Mouse (Mus musculus): ENCODE data around the gene Ctse. TPM values are rescaled to one million over a fixed set of nuclear protein-coding genes. Genes with fewer than 3 reads are reported as not detected.

Ctse gene
- polyA plus RNA-seq, 1 experiment from 2014 or later, result 0.87 TPM

- WGBS, result 82% methylated on average over 2 of the region's 2 CpGs
- Histone ChIP-seq H3K4me2 (ENCODE audit: low read depth, low read length) (no peak overlapping the region), H3K4me3 (ENCODE audit: low read length) (no peak overlapping the region), H3K36me3 (ENCODE audit: control insufficient read depth, insufficient read depth) (no peaks in the 10 kb centered on the region), H3K9me3 (replicated peaks; ENCODE audit: control insufficient read depth, low read length) (no peaks in the 10 kb centered on the region), H3K9ac (ENCODE audit: low read length) (no peak overlapping the region), H3K27ac (ENCODE audit: low read length) (no peak overlapping the region), H3K27me3 (ENCODE audit: control insufficient read depth, insufficient read depth, low read length) (no peaks in the 10 kb centered on the region), H3K4me1 (ENCODE audit: control insufficient read depth, insufficient read depth, low read length) (peaks cover 6% of the 10 kb centered on the region)
- ATAC-seq (replicated peaks; ENCODE audit: extremely low read depth, insufficient read depth, low FRiP score), result no peak
Measured at GRCm38 (mm10) chr1:131660266-131660665, 22.2 kb downstream of the Ctse start.

GRCm38 (mm10) chr1:131660716-131661472 is 22.8 kb downstream of the Ctse start:
- peaks cover 6% of the 10 kb centered on the region for H3K4me1 ChIP-seq (ENCODE audit: control insufficient read depth, insufficient read depth, low read length)
- no peak overlapping the region for H3K27ac ChIP-seq (ENCODE audit: low read length)
- H3K27me3 ChIP-seq (ENCODE audit: control insufficient read depth, insufficient read depth, low read length), result no peaks in the 10 kb centered on the region
- ATAC-seq (replicated peaks; ENCODE audit: extremely low read depth, insufficient read depth, low FRiP score), result no peak
- H3K36me3 ChIP-seq (ENCODE audit: control insufficient read depth, insufficient read depth), result no peaks in the 10 kb centered on the region
- no peaks in the 10 kb centered on the region for H3K9me3 ChIP-seq (replicated peaks; ENCODE audit: control insufficient read depth, low read length)
- WGBS, result 76% methylated on average over 7 of the region's 7 CpGs
- H3K9ac ChIP-seq (ENCODE audit: low read length), result no peak overlapping the region
- no peak overlapping the region for H3K4me2 ChIP-seq (ENCODE audit: low read depth, low read length)
- no peak overlapping the region for H3K4me3 ChIP-seq (ENCODE audit: low read length)

- no peak for ATAC-seq (replicated peaks; ENCODE audit: extremely low read depth, insufficient read depth, low FRiP score)
- Histone ChIP-seq H3K27me3 (ENCODE audit: control insufficient read depth, insufficient read depth, low read length) (no peaks in the 10 kb centered on the region), H3K9ac (ENCODE audit: low read length) (no peak overlapping the region), H3K9me3 (replicated peaks; ENCODE audit: control insufficient read depth, low read length) (no peaks in the 10 kb centered on the region), H3K27ac (ENCODE audit: low read length) (no peak overlapping the region), H3K36me3 (ENCODE audit: control insufficient read depth, insufficient read depth) (no peaks in the 10 kb centered on the region), H3K4me1 (ENCODE audit: control insufficient read depth, insufficient read depth, low read length) (peaks cover 6% of the 10 kb centered on the region), H3K4me3 (ENCODE audit: low read length) (no peak overlapping the region), H3K4me2 (ENCODE audit: low read depth, low read length) (no peak overlapping the region)
- 61% methylated on average over 3 of the region's 3 CpGs for WGBS
Measured at GRCm38 (mm10) chr1:131661749-131662148, 23.6 kb downstream of the Ctse start.

GRCm38 (mm10) chr1:131663286-131663995 is 25.3 kb downstream of the Ctse start:
- H3K4me1 ChIP-seq (ENCODE audit: control insufficient read depth, insufficient read depth, low read length), result no peaks in the 10 kb centered on the region
- no peak overlapping the region for H3K27ac ChIP-seq (ENCODE audit: low read length)
- no peak overlapping the region for H3K9ac ChIP-seq (ENCODE audit: low read length)
- no peaks in the 10 kb centered on the region for H3K27me3 ChIP-seq (ENCODE audit: control insufficient read depth, insufficient read depth, low read length)
- H3K4me3 ChIP-seq (ENCODE audit: low read length), result no peak overlapping the region
- H3K4me2 ChIP-seq (ENCODE audit: low read depth, low read length), result no peak overlapping the region
- no peaks in the 10 kb centered on the region for H3K9me3 ChIP-seq (replicated peaks; ENCODE audit: control insufficient read depth, low read length)
- ATAC-seq (replicated peaks; ENCODE audit: extremely low read depth, insufficient read depth, low FRiP score), result no peak
- no peaks in the 10 kb centered on the region for H3K36me3 ChIP-seq (ENCODE audit: control insufficient read depth, insufficient read depth)
- 77% methylated on average over 9 of the region's 9 CpGs for WGBS

GRCm38 (mm10) chr1:131664136-131664535 is 26.0 kb downstream of the Ctse start:
- Histone ChIP-seq H3K9ac (ENCODE audit: low read length) (no peak overlapping the region), H3K27ac (ENCODE audit: low read length) (no peak overlapping the region), H3K27me3 (ENCODE audit: control insufficient read depth, insufficient read depth, low read length) (no peaks in the 10 kb centered on the region), H3K36me3 (ENCODE audit: control insufficient read depth, insufficient read depth) (no peaks in the 10 kb centered on the region), H3K9me3 (replicated peaks; ENCODE audit: control insufficient read depth, low read length) (no peaks in the 10 kb centered on the region), H3K4me1 (ENCODE audit: control insufficient read depth, insufficient read depth, low read length) (no peaks in the 10 kb centered on the region), H3K4me2 (ENCODE audit: low read depth, low read length) (no peak overlapping the region), H3K4me3 (ENCODE audit: low read length) (no peak overlapping the region)
- 81% methylated on average over 5 of the region's 5 CpGs for WGBS
- no peak for ATAC-seq (replicated peaks; ENCODE audit: extremely low read depth, insufficient read depth, low FRiP score)

- WGBS, result 70% methylated on average over 1 of the region's 1 CpGs
- no peaks in the 10 kb centered on the region for H3K36me3 ChIP-seq (ENCODE audit: control insufficient read depth, insufficient read depth)
- H3K4me1 ChIP-seq (ENCODE audit: control insufficient read depth, insufficient read depth, low read length), result no peaks in the 10 kb centered on the region
- H3K9me3 ChIP-seq (replicated peaks; ENCODE audit: control insufficient read depth, low read length), result no peaks in the 10 kb centered on the region
- no peak overlapping the region for H3K27ac ChIP-seq (ENCODE audit: low read length)
- no peaks in the 10 kb centered on the region for H3K27me3 ChIP-seq (ENCODE audit: control insufficient read depth, insufficient read depth, low read length)
- ATAC-seq (replicated peaks; ENCODE audit: extremely low read depth, insufficient read depth, low FRiP score), result no peak
- no peak overlapping the region for H3K4me2 ChIP-seq (ENCODE audit: low read depth, low read length)
- H3K4me3 ChIP-seq (ENCODE audit: low read length), result no peak overlapping the region
- H3K9ac ChIP-seq (ENCODE audit: low read length), result no peak overlapping the region
Measured at GRCm38 (mm10) chr1:131665886-131666285, 27.8 kb downstream of the Ctse start.

- Histone ChIP-seq H3K9me3 (replicated peaks; ENCODE audit: control insufficient read depth, low read length) (no peaks in the 10 kb centered on the region), H3K4me2 (ENCODE audit: low read depth, low read length) (no peak overlapping the region), H3K9ac (ENCODE audit: low read length) (no peak overlapping the region), H3K27ac (ENCODE audit: low read length) (no peak overlapping the region), H3K27me3 (ENCODE audit: control insufficient read depth, insufficient read depth, low read length) (no peaks in the 10 kb centered on the region), H3K36me3 (ENCODE audit: control insufficient read depth, insufficient read depth) (no peaks in the 10 kb centered on the region), H3K4me3 (ENCODE audit: low read length) (no peak overlapping the region), H3K4me1 (ENCODE audit: control insufficient read depth, insufficient read depth, low read length) (no peaks in the 10 kb centered on the region)
- 85% methylated on average over 8 of the region's 8 CpGs for WGBS
- ATAC-seq (replicated peaks; ENCODE audit: extremely low read depth, insufficient read depth, low FRiP score), result no peak
Measured at GRCm38 (mm10) chr1:131671113-131671512, 33.0 kb downstream of the Ctse start.

- no peak overlapping the region for H3K4me2 ChIP-seq (ENCODE audit: low read depth, low read length)
- no peak overlapping the region for H3K4me3 ChIP-seq (ENCODE audit: low read length)
- no peaks in the 10 kb centered on the region for H3K27me3 ChIP-seq (ENCODE audit: control insufficient read depth, insufficient read depth, low read length)
- no peaks in the 10 kb centered on the region for H3K36me3 ChIP-seq (ENCODE audit: control insufficient read depth, insufficient read depth)
- H3K9me3 ChIP-seq (replicated peaks; ENCODE audit: control insufficient read depth, low read length), result no peaks in the 10 kb centered on the region
- H3K27ac ChIP-seq (ENCODE audit: low read length), result no peak overlapping the region
- H3K9ac ChIP-seq (ENCODE audit: low read length), result no peak overlapping the region
- ATAC-seq (replicated peaks; ENCODE audit: extremely low read depth, insufficient read depth, low FRiP score), result no peak
- no peaks in the 10 kb centered on the region for H3K4me1 ChIP-seq (ENCODE audit: control insufficient read depth, insufficient read depth, low read length)
- WGBS, result 71% methylated on average over 7 of the region's 7 CpGs
Measured at GRCm38 (mm10) chr1:131672361-131672760, 34.3 kb downstream of the Ctse start.

GRCm38 (mm10) chr1:131679644-131680043 is 41.5 kb downstream of the Ctse start:
- Histone ChIP-seq H3K27ac (ENCODE audit: low read length) (no peak overlapping the region), H3K4me2 (ENCODE audit: low read depth, low read length) (no peak overlapping the region), H3K9ac (ENCODE audit: low read length) (no peak overlapping the region), H3K27me3 (ENCODE audit: control insufficient read depth, insufficient read depth, low read length) (no peaks in the 10 kb centered on the region), H3K36me3 (ENCODE audit: control insufficient read depth, insufficient read depth) (no peaks in the 10 kb centered on the region), H3K4me1 (ENCODE audit: control insufficient read depth, insufficient read depth, low read length) (no peaks in the 10 kb centered on the region), H3K4me3 (ENCODE audit: low read length) (no peak overlapping the region), H3K9me3 (replicated peaks; ENCODE audit: control insufficient read depth, low read length) (no peaks in the 10 kb centered on the region)
- no peak for ATAC-seq (replicated peaks; ENCODE audit: extremely low read depth, insufficient read depth, low FRiP score)
- 55% methylated on average over 5 of the region's 5 CpGs for WGBS
